Mouse (Mus musculus): Measurements from ENCODE around the gene Gm5414. TPM values are rescaled to one million over a fixed set of nuclear protein-coding genes. Genes with fewer than 3 reads are reported as not detected.

Gene Gm5414
- polyA plus RNA-seq (2014; fragmentation: Nextera tagmentation; extraction: Ambion mirVana) = not detected in 2 replicates

DNA sequence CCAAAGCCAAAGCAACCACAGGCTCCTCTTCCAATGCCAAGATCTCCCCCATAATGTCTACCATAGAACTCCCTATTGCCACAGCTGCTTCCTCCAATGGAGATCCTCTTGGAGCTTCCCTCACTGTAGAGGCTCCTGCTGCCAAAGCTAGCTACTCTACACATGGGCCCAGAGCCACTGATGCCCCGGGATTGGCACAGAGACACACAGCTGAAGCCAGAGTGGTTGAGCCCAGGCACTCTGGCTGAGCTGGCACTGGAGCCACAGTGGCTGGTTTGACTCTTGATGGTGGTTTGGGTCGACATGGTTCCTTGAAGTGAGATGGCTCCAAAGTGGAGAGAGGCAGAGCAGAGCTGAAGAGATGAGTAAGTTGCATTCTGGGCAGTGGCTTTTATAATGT, at the start of gene Gm5414:
Gene Gm5414, minus strand, starts transcription at position 305 of the 400 bp plus-strand sequence.
- Histone ChIP-seq H3K36me3 (ENCODE audit: control insufficient read depth, insufficient read depth, low read length) (no peaks in the 10 kb centered on the region), H3K4me1 (replicated peaks; ENCODE audit: control insufficient read depth, insufficient read depth, low read length) (no peaks in the 10 kb centered on the region), H3K27me3 (ENCODE audit: control insufficient read depth, insufficient read depth, low read length) (no peaks in the 10 kb centered on the region), H3K9ac (ENCODE audit: low read depth, low read length) (no peak within 1 kb of the TSS), H3K9me3 (ENCODE audit: control insufficient read depth, low read length) (no peaks in the 10 kb centered on the region), H3K27ac (ENCODE audit: low read depth, low read length) (no peak within 1 kb of the TSS), H3K4me3 (ENCODE audit: low read depth, low read length) (no peak within 1 kb of the TSS), H3K4me2 (replicated peaks; ENCODE audit: low read depth, low read length) (no peak within 1 kb of the TSS)
- DNase-seq (ENCODE audit: low spot score) (no peak), ATAC-seq (ENCODE audit: low FRiP score) (no peak)
- WGBS = 74% methylated on average over 2 of the region's 2 CpGs

DNA sequence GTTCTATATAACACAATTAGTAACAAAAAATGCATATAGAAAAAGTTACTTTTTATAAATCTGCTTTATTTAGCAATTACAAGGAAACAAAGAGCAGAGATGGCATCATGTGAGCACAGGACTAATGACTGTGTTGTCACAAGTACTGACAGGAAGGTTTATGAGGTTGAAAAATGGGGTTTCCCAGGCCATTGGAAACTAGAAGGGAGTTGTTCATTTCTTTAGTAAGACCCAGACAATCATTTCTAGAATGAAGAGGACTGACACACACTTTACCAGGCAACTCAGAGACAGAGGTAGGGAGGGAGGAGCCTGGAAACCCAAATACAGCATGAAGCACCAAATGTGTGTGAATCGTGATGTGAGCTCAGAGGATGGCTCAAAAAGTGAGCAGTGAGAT, 48.0 kb upstream of the Gm5414 start:
- ATAC-seq (ENCODE audit: low FRiP score) = no peak
- DNase-seq (ENCODE audit: low spot score) = no peak
- Histone ChIP-seq H3K9ac (ENCODE audit: low read depth, low read length) (no peak overlapping the region), H3K9me3 (ENCODE audit: control insufficient read depth, low read length) (no peaks in the 10 kb centered on the region), H3K27me3 (ENCODE audit: control insufficient read depth, insufficient read depth, low read length) (no peaks in the 10 kb centered on the region), H3K4me3 (ENCODE audit: low read depth, low read length) (no peak overlapping the region), H3K36me3 (ENCODE audit: control insufficient read depth, insufficient read depth, low read length) (no peaks in the 10 kb centered on the region), H3K4me1 (replicated peaks; ENCODE audit: control insufficient read depth, insufficient read depth, low read length) (no peaks in the 10 kb centered on the region), H3K27ac (ENCODE audit: low read depth, low read length) (no peak overlapping the region), H3K4me2 (replicated peaks; ENCODE audit: low read depth, low read length) (no peak overlapping the region)
- WGBS = 82% methylated on average over 1 of the region's 1 CpGs

DNA sequence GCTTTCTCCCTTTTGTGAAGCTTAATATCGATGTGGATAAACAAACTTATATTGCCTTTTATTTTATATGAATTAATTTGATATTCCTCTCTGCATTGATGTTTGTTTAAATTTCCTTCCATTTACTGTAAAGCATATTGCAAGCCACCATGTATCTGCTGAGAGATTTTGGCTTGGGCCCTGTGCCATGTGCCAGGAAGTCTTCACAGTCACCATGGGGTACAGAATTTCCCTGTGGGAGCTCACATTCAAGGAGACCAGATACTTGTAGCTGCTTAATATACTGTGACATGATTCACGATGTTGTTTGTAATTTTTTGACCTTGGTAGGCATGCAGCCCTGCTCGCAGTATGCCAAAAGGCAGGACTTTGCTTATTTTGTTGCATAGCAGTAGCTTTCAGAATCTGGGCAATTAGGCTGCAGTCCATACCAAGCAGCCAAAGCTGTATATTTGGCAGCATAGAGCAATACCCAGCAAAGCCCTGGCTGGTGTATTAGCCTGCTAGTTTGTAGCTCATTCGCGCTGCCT, 24.8 kb upstream of the Gm5414 start:
- ATAC-seq (ENCODE audit: low FRiP score) (no peak), DNase-seq (ENCODE audit: low spot score) (no peak)
- H3K4me3 ChIP-seq (ENCODE audit: low read depth, low read length) = no peak overlapping the region
- no peaks in the 10 kb centered on the region for H3K36me3 ChIP-seq (ENCODE audit: control insufficient read depth, insufficient read depth, low read length)
- no peak overlapping the region for H3K27ac ChIP-seq (ENCODE audit: low read depth, low read length)
- H3K4me2 ChIP-seq (replicated peaks; ENCODE audit: low read depth, low read length) = no peak overlapping the region
- WGBS = 89% methylated on average over 5 of the region's 5 CpGs
- H3K9ac ChIP-seq (ENCODE audit: low read depth, low read length) = no peak overlapping the region
- no peaks in the 10 kb centered on the region for H3K9me3 ChIP-seq (ENCODE audit: control insufficient read depth, low read length)
- no peaks in the 10 kb centered on the region for H3K27me3 ChIP-seq (ENCODE audit: control insufficient read depth, insufficient read depth, low read length)
- H3K4me1 ChIP-seq (replicated peaks; ENCODE audit: control insufficient read depth, insufficient read depth, low read length) = no peaks in the 10 kb centered on the region

DNA sequence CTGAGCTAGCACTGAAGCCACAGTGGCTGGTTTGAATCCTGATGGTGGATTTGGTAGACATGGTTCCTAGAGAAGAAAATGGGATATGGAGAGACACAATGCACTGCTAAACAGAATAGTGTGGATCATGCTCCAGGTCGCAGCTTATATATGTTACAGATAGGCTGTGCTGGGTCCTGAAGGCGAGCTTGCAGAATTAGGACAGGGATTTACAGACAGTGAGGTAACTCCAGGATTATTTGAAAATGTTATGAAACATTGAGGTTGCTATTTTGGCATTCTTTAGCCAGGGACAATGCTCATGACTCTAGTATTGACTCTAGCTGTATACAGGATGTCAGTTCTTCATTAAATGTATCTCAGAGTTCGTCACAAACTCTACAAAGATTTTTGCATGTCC, 19.3 kb upstream of the Gm5414 start, which contains the start of gene Gm5478:
Gene Gm5478, minus strand, starts transcription at position 101 of the 400 bp plus-strand sequence.
- no peak for ATAC-seq (ENCODE audit: low FRiP score)
- Histone ChIP-seq H3K4me3 (ENCODE audit: low read depth, low read length) (no peak within 1 kb of the TSS), H3K27ac (ENCODE audit: low read depth, low read length) (no peak within 1 kb of the TSS), H3K4me1 (replicated peaks; ENCODE audit: control insufficient read depth, insufficient read depth, low read length) (no peaks in the 10 kb centered on the region), H3K27me3 (ENCODE audit: control insufficient read depth, insufficient read depth, low read length) (no peaks in the 10 kb centered on the region), H3K9ac (ENCODE audit: low read depth, low read length) (no peak within 1 kb of the TSS), H3K36me3 (ENCODE audit: control insufficient read depth, insufficient read depth, low read length) (no peaks in the 10 kb centered on the region), H3K4me2 (replicated peaks; ENCODE audit: low read depth, low read length) (no peak within 1 kb of the TSS), H3K9me3 (ENCODE audit: control insufficient read depth, low read length) (no peaks in the 10 kb centered on the region)
- 82% methylated on average over 3 of the region's 3 CpGs for WGBS
- no peak for DNase-seq (ENCODE audit: low spot score)

DNA sequence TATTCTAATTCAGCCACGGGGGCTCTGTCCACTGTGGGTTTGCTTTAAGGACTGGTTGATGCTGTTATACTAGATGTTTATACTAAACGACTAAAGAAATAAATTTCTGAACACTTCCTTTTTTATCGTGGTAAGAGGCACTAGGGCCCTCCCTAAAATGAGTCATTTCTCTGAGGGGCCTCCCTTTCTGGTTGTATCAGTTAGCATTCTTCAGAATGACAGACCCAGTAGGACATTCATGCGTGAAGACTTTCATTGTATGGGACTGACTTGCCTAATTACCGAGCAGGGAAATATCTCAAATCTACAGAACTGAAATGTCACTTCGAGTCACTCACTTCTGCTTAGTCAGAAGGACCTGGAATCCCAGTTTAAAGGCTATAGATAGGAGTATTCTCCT, 28.9 kb downstream of the Gm5414 start:
- ATAC-seq (ENCODE audit: low FRiP score) (no peak), DNase-seq (ENCODE audit: low spot score) (no peak)
- Histone ChIP-seq H3K36me3 (ENCODE audit: control insufficient read depth, insufficient read depth, low read length) (no peaks in the 10 kb centered on the region), H3K4me3 (ENCODE audit: low read depth, low read length) (no peak overlapping the region), H3K27ac (ENCODE audit: low read depth, low read length) (no peak overlapping the region), H3K9me3 (ENCODE audit: control insufficient read depth, low read length) (no peaks in the 10 kb centered on the region), H3K9ac (ENCODE audit: low read depth, low read length) (no peak overlapping the region), H3K27me3 (ENCODE audit: control insufficient read depth, insufficient read depth, low read length) (no peaks in the 10 kb centered on the region), H3K4me1 (replicated peaks; ENCODE audit: control insufficient read depth, insufficient read depth, low read length) (no peaks in the 10 kb centered on the region), H3K4me2 (replicated peaks; ENCODE audit: low read depth, low read length) (no peak overlapping the region)
- WGBS = 65% methylated on average over 6 of the region's 6 CpGs

DNA sequence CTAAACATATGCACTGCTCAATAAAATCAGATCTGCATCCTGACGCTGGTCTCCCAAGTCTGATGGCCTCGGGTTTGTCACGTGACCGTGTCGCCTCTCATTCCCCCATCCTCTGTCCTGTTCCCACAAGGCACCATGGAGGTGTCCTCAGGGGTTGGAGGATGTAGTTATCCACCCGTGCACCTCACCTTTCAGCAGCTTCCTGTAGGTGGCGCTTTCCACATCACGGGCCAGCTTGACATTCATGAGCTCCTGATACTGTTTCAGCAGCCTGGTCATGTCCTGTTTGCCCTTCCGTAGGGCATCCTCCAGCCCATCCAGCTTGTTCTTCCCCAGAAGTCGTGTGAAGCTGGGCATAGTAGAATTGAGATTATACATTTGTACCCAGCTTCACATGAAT, 39.8 kb downstream of the Gm5414 start:
- DNase-seq (ENCODE audit: low spot score) (no peak), ATAC-seq (ENCODE audit: low FRiP score) (no peak)
- Histone ChIP-seq H3K9me3 (ENCODE audit: control insufficient read depth, low read length) (no peaks in the 10 kb centered on the region), H3K4me2 (replicated peaks; ENCODE audit: low read depth, low read length) (no peak overlapping the region), H3K4me3 (ENCODE audit: low read depth, low read length) (no peak overlapping the region), H3K36me3 (ENCODE audit: control insufficient read depth, insufficient read depth, low read length) (no peaks in the 10 kb centered on the region), H3K27me3 (ENCODE audit: control insufficient read depth, insufficient read depth, low read length) (no peaks in the 10 kb centered on the region), H3K4me1 (replicated peaks; ENCODE audit: control insufficient read depth, insufficient read depth, low read length) (no peaks in the 10 kb centered on the region), H3K27ac (ENCODE audit: low read depth, low read length) (no peak overlapping the region), H3K9ac (ENCODE audit: low read depth, low read length) (no peak overlapping the region)
- 84% methylated on average over 10 of the region's 10 CpGs for WGBS

DNA sequence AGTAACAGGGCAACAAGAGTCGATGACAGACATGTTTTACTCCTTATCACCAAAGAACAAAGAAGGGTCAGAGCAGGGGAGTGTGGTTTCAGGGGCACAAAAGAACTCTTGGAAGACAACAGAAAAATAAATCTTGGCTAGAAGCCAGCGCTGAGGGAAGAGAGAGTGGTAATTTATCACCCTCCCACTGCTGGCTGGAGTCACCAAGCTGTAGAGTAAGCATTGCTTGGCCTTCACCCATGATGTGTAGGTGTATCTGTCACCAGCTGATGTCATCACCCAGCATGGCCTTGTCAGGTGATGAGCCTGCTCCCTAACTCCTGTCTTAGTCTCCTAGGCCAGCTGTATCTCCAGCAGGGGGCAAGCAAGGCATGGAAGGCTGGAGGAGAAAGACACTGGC, 43.5 kb downstream of the Gm5414 start:
- Histone ChIP-seq H3K27ac (ENCODE audit: low read depth, low read length) (no peak overlapping the region), H3K4me2 (replicated peaks; ENCODE audit: low read depth, low read length) (no peak overlapping the region), H3K4me3 (ENCODE audit: low read depth, low read length) (no peak overlapping the region), H3K9me3 (ENCODE audit: control insufficient read depth, low read length) (no peaks in the 10 kb centered on the region), H3K27me3 (ENCODE audit: control insufficient read depth, insufficient read depth, low read length) (no peaks in the 10 kb centered on the region), H3K4me1 (replicated peaks; ENCODE audit: control insufficient read depth, insufficient read depth, low read length) (no peaks in the 10 kb centered on the region), H3K9ac (ENCODE audit: low read depth, low read length) (no peak overlapping the region), H3K36me3 (ENCODE audit: control insufficient read depth, insufficient read depth, low read length) (no peaks in the 10 kb centered on the region)
- 40% methylated on average over 2 of the region's 2 CpGs for WGBS
- DNase-seq (ENCODE audit: low spot score) = no peak
- no peak for ATAC-seq (ENCODE audit: low FRiP score)

DNA sequence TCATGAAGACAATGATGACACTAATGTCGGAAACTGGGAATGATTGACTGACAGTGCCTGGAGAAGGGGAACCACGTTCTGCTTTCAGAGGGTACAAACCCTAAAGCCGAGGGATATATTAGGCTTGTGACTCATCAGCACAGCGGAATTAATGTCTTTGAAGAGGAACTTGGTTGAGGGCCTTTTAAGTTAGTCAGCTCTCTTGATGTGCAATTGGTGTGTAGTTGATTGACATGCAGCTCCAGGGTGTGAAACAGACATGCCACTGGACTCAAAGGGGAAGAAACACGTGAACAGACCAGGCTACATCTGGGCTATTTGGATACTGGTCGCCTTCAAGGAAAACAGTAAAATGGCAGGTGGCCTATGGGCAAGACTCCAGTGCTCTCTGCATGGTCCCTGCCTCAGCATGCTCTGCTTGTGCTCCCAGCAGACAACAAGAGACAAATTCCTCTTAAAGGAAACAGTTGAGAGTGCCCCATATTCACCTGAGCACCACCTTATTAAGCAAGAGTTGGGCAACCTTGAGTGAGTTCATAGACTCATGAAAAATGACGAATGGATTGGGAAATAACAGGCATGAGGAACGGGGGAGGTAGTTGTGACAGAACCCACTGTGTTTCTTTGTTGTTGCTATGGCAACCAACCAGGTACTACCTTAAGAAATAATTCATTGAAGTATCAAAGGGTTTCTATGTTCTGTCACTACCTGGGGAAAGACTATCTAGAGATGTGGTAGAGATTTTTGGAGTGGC, 44.6 kb downstream of the Gm5414 start:
- H3K27me3 ChIP-seq (ENCODE audit: control insufficient read depth, insufficient read depth, low read length) = no peaks in the 10 kb centered on the region
- WGBS = 82% methylated on average over 8 of the region's 8 CpGs
- no peaks in the 10 kb centered on the region for H3K4me1 ChIP-seq (replicated peaks; ENCODE audit: control insufficient read depth, insufficient read depth, low read length)
- H3K9ac ChIP-seq (ENCODE audit: low read depth, low read length) = no peak overlapping the region
- DNase-seq (ENCODE audit: low spot score) = no peak
- H3K4me2 ChIP-seq (replicated peaks; ENCODE audit: low read depth, low read length) = no peak overlapping the region
- no peaks in the 10 kb centered on the region for H3K36me3 ChIP-seq (ENCODE audit: control insufficient read depth, insufficient read depth, low read length)
- H3K27ac ChIP-seq (ENCODE audit: low read depth, low read length) = no peak overlapping the region
- H3K9me3 ChIP-seq (ENCODE audit: control insufficient read depth, low read length) = no peaks in the 10 kb centered on the region
- H3K4me3 ChIP-seq (ENCODE audit: low read depth, low read length) = no peak overlapping the region
- ATAC-seq (ENCODE audit: low FRiP score) = no peak

DNA sequence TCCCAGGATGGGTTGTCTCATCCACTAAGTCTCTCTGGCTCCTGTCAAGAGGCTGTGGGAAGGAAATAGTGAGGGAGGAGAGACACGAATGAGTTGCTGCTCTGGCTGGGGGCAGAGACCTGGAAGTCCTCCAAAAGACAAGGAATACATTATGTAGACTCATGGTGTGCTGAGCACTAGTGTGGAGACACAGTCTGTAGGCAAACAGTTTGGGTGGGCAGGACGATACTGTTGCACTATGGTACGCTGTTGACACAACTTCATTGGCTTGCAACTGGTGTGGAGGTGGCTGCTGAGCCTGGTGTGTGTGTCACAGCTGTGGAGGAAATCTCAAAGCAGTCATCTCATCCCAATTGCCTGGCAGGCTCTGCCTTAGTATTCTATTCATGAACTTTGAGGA, 46.3 kb downstream of the Gm5414 start:
- H3K9ac ChIP-seq (ENCODE audit: low read depth, low read length) = no peak overlapping the region

More for the DNA sequence above, 46.3 kb downstream of the Gm5414 start:
- Histone ChIP-seq H3K27me3 (ENCODE audit: control insufficient read depth, insufficient read depth, low read length) (no peaks in the 10 kb centered on the region), H3K9me3 (ENCODE audit: control insufficient read depth, low read length) (no peaks in the 10 kb centered on the region), H3K4me2 (replicated peaks; ENCODE audit: low read depth, low read length) (no peak overlapping the region), H3K36me3 (ENCODE audit: control insufficient read depth, insufficient read depth, low read length) (no peaks in the 10 kb centered on the region), H3K27ac (ENCODE audit: low read depth, low read length) (no peak overlapping the region), H3K4me3 (ENCODE audit: low read depth, low read length) (no peak overlapping the region), H3K4me1 (replicated peaks; ENCODE audit: control insufficient read depth, insufficient read depth, low read length) (no peaks in the 10 kb centered on the region)
- DNase-seq (ENCODE audit: low spot score) (no peak), ATAC-seq (ENCODE audit: low FRiP score) (no peak)
- 85% methylated on average over 3 of the region's 3 CpGs for WGBS
